Mouse (Mus musculus) cerebellum, postnatal 10 days (tissue): ENCODE data around the gene Chst14.

Experiments
- DNase-seq, 2 experiments: peaks; one replicate each; pipeline ENCODE4 v3.0.0; 2021; ENCODE audit warnings: mixed read lengths in 2 of 2

Chst14 gene

DNA sequence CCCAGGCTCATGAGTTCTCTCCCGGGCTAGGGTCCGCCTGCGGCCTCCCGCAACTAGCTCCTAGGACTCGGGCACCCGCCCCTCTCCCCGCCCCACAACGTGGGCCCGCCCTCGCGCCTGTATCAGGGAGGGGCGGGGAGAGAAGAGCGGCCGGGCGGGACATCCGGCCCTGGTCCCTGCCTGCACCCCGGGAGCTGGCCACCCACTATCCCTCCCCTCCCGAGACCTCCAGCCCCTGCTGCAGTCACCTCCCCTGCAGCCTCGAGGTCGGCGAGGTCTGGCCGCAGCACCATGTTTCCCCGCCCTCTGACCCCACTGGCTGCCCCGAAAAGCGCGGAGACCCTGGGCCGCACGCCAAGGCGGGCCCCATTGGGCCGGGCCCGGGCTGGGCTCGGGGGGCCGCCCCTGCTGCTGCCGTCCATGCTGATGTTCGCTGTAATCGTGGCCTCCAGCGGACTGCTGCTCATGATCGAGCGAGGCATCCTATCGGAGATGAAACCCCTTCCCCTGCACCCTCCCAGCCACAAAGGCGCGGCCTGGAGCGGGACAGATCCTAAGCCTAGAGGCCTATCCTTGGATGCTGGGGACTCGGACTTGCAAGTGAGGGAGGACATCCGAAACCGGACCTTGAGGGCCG, at the start of gene Chst14:
Gene Chst14, plus strand, starts transcription at position 136 of the 637 bp plus-strand sequence.
- peak; percentile 56 to 74 for DNase-seq

DNA sequence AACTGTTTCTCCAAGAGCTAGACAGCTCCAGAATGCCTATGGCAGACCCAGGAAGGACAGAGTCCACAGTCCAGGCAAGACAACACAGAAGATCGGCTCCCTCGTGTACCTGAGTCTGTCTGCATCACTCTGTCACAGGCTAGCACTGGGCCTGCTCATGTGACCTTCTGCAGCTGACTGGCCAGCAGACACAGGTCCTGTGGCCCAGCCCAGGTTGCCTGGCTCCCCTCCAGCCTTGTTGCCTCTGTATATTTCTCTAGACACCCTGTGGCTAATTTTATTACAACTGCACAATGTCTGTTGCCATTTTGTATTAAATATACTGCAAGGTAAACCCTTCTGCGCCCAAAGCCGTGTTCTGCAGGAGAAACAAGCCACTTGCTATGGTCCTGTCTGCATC, 45.3 kb upstream of the Chst14 start:
- no peak for DNase-seq

DNA sequence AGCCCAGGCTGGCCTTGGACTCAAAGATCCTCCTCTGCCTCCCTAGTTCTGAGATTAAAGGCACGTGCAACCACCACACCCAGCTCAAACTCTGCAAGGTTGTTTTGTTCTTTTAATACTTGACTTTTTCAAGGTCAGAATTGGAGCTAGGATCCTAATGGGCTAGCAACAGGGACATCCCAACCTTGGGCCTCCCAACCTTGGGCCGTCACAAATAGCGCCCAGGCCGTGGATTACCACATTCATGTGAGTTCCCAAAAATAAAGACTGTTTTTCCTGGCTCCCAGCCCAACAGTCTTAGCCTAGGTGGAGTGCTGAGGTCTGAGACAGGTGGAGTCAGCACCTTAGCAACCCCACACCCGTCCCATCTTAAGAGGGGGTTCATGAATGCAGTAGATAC, 44.3 kb upstream of the Chst14 start:
- DNase-seq: no peak

DNA sequence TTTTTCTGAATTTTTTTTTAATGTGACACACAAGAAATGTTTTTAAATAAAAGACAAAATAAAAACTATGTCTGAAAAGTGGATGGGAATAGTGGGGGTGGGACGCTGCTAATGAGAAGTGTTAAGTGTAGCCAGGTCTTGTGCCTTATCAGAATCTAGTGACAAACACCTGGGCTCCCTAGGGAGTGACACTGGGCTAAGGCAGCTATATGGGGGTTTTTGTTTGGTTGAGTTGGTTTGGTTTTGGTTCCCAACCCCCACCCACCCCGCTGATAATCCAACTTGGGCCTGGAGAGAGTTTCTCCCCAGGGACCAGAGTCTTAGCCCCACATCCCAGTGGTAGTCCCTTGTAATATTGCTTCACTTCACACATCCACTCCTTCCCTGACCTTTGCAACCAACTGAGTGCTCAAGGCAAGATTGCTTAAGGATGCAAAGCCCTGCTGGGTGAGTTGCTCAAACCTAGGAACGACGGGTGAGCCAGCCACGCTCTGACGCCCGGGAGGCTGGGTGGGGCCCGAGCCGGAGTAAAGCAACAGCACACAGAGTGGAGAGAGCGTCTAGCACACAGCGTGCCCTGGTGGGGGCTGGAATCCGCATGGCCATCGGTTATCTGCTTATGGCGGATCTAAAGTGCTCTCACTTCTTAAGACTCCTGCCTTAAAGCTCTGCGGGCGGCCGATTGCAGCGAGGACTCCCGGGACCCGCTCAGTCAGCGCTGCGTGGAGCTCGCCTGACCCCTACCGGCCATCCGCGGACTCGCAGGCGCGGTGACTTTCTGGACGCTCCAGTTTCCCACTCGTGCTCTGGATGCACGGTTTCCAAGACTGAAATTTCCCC, 43.2 kb upstream of the Chst14 start:
- DNase-seq: peak; percentile 91 to 93

DNA sequence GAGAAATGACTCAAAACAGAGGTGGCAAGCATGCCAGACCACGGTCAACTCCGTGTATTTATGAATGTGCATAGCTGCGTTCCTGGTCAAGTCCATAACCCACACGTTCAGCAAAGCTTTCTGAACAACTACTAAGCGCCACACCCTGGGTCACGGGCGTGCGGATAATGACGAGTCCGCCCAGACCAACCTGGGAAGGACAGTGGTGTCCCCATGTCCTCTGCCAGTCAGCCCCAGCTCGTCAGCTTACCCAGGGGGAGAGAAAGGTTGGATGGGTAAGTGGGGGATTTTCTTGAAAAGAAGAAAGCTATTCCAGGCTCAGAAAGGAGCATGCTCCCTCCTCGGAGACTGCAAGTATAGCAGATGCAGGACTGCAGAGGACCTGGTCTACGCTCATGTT, 38.9 kb upstream of the Chst14 start:
- DNase-seq: no peak

DNA sequence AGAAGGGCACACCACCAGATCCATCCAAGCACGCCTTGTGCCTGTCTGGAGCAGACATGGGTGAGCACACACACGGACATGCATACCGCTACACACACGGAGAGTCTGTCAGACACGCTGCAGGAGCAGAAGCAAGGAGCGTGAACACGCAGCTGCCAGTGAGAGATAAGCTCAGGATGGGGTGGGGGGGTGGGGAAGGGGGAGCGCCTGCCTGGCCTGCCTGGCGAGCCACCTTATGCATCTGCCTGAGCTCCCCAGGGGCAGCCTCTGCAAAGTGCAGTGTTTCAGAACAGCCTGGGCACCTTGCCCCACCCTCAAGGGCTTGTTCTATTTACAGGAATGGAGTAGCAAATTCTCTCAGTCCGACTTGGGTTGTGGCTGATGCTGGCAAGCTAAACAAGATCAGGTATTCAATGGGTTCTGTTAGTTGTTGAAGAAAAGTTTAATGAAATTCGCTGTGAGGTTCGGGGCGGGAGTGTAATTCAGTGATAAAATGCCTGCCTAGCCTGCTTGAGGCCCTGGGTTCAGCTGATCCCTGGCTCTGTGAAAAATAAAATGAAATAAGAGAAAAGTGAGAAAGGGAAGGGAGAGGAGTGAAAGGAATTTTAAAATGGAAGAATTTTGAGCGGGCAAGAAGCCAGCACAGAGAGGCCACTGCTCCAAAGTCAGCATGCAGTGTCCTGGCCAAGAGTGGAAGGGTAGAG, 38.3 kb upstream of the Chst14 start:
- no peak for DNase-seq

DNA sequence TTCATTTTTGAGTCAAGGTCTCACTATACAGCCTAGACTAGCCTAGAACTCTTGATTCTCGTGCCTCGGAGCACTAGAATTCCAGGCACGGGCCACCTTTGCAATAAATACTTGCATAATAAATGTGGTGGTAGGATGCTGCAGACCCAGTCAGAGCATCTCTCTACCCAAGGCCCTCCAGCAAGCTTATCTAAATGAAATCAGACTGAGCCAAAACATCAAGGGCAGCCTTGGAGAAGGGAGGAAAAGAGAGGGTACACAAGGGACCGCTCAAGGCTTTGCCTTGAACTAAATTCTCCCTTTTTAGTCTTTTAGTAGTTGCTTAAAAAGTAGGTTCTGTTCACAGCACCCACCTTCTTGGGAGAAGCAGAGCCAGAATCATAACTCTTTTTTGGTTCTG, 35.1 kb upstream of the Chst14 start:
- no peak for DNase-seq

DNA sequence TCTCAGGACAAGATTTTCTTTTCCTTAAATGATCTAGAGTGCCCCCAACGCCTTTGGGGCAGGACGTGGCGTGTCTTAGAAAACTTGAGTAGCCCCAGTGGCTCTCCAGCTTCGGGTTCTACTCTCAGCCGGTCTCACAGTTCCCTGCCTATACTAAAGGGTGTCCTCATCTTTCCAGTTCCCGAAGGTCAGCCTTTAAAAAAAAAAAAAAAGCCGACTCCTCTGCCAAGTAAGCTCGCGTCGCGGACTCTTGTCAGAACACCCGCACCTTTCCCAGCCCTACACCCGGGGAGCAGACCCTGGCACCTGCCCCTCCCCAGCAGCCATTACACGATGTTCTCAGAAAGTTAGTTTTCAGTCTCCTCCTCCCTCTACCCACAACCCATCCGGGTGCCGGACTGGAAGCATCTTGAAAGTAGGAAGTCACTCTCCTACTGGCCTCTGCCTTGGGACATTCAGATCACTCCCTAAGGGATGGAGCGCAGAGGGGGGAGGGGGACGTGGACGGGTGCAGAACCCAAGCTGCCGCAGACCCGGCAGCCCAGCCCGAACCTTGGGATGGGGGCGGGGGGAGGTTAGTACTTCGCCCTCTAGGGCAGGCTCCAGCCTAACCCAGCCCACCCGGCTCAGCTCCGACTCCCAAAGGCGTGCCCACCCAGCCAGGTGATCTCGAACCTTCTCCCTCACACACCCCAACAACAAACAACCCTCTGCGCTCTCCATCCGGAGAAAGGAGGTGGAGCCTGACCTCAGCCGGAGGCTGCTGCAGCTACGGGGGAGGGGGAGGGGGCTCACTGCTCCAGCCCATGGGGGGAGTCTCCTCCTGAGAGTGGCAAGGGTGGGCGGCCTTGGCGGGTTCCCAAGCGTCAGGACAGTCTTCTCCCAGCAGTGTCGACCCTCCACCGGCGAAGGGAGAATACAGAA, 30.0 kb upstream of the Chst14 start:
- DNase-seq: peak; percentile 69 to 71

DNA sequence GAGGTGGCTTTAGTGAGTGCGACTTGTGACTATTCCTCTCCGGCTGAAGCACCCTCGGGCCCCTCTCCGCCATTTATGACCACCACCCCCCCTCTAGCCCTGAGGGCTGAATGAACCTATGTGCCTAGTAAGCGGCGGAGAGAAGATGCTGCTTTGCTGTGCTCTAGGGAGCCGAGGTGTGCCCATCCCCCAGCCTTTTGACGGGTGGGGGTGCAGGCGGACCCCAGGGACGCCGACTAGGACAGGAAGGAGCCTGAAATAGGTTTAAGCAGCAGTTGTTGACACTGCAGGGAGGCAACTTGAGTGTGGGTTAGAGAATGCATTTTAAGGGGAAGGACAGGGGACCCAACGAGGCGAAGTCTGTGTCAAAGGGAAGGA, 29.4 kb upstream of the Chst14 start:
- DNase-seq: peak; percentile 42 to 56

DNA sequence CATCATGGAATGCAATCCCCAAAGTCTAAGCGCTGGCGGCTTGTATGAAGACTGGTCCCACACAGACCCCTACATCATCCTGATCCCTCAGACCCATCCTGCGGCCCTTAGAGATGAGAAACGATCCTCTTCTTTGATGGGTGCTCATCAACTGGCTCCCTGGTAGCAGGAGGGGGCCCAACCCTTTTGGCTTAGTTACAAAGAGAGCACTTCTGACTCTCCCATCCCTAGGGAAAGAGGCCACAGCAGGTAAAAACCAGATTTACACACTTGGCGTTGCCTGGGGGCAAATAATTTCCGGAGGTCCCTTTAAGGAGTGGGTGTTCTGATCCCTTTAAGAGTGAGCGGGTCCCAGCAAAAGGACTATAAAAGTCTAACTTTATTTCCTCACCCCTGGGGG, 28.9 kb upstream of the Chst14 start:
- DNase-seq: peak; percentile 26 to 36

DNA sequence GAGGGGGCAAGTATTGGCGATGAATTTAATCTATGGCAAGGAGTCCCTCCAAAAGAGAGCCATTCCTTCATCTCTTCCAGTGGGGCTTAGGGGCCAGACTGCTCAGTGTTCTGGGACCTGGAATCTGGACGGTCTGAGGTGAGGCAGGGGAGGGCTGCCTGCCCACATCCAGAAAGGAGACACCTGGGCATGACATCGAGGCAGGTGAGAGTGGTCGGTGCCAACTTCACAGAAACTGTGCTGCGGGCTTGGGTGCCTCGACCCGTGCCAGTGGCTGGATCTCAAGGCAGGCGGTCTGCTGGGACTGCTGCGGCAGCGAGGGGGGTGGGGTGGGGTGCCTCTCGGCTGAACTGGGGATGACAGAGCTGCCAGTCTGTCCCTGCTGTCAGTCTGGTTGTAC, 28.5 kb upstream of the Chst14 start:
- DNase-seq: no peak

DNA sequence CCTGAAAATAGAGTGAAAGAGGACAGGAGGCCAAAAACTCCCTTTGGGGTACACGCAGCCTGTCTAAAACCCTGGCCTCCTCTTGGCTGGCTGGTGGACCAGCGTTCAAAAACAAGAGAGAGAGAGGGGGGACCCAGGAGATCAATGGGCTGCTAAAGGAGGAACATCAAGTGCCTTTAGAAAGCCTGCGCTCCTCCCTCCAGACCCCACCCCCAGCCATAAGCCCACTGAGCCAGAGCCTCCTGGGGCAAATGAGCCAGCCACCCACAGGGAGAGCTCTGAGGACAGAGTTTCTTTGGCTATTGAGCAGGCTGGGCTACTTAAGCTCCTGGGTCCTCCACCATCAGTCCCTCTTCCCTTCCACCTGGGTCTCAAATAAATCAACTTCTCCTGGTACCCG, 27.5 kb upstream of the Chst14 start:
- DNase-seq: no peak

DNA sequence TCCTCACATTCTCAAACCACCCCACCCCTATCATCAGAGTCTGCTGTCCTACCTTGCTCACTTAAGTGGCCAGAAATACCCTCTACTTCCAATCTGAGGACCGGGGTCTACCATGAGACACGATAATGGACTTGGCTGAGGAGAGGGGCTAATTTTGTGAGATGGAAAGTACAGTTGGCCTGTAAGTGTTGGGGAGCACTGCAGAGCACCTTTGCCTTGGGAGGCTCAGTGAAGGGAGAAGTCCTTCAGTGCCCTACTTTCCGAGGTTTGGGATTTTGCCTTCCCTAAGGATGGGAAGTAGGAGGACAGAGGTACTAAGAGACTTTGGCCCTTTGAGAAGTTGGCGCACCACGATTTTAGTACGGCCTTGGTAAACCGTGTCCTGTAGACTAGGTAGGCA, 27.0 kb upstream of the Chst14 start:
- DNase-seq: no peak

DNA sequence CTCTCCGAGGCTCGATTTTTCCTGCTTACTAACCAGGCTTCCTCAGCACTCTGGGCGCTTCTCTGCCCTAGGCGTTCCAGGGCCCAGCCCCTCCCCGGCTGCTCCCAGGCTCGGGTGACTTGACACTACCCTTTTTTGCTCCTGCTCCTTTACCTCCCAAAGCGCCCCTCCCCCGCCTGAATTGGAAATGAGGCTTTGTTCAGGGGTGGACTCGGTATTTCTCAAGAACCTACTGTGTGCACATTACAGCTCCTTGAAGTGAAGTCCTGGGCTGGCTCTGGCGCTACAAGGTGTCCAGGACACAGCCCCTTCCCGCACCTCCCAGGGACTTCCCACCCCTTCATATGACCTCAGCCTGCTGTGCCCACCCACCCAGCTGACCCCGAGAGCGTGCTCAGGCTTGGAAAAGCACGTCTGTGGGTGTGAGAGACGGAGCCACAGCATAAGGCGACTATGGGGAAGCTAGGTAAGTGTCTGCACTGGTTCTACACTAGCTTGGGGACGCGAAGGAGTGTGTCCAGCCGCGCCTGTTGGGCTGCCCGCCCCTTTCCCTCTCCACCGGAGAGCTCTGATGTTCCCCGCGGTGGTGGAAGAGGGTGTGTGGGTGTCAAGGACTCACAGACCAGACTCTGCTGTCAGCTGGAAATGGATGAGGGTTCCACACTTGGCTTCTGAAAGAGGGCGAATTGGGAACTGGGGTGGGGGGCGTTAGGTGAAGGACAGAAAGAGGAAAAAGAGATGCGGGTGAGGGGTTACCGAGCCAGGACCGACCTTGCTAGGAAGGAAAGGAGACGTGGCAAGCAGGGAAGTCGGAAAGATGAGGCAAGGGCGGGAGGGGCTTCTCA, 26.1 kb upstream of the Chst14 start, which contains the start of gene Bahd1:
Gene Bahd1, plus strand, starts transcription at position 397 of the 845 bp plus-strand sequence.
- DNase-seq: peak; percentile 55 to 56

DNA sequence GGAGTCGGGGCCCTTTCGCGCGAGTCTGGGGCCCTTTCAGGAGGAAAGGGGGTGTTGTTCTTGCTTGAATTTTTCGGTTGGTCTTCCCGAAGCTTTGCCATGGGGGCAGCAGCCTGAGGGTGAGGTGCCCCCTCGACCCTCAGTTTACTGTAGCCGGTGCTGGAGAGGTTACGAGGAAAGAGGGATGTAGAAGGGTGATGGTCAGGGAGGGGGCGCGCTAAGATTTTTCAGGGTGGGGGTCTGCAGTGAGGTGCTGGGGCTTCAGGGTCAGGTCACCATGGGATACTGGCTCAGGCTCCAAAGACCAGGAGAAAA, 25.5 kb upstream of the Chst14 start:
- DNase-seq: no peak

DNA sequence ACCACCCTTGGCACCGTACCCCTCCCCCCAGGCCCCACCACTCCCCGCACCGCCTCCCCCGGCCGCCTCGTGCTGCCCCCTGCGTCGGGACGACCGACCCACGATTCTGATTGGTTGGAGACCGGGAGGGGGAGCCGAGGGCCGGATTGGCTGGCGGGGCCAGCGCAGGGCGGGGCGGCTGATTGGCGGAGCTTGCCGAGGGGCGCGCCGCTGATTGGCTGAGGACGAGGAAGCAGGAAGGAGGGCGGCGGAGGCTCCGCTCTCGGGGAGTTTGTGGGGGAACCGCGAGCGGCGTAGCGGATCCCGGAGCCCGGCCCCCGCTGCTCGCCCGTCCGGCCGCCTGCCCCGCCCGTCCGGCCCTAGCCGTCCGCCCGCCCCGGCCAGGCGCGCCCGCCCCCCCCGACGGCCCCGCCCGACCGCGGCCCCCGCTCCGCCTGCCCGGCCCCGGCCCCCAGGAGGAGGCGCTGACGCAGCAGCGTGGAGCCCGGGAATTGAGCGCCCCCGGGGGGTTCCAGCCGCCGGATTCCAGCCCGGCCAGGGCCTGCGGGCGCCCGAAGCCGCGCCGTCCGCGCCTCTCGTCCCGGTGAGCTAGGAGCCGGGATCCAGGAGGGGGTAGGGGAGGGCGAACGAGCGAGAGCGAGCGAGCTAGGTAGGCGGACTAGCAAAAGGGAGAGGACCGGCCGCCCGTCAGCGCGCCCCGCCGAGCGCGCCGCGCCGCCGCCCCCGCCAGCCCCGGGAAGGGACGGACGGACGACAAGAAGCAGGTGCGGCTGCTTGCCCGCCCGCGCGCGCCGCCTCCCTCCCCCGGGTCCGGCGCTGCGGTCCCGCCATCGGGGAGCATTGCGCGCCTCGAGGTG, 24.9 kb upstream of the Chst14 start:
- DNase-seq: peak; percentile 99

DNA sequence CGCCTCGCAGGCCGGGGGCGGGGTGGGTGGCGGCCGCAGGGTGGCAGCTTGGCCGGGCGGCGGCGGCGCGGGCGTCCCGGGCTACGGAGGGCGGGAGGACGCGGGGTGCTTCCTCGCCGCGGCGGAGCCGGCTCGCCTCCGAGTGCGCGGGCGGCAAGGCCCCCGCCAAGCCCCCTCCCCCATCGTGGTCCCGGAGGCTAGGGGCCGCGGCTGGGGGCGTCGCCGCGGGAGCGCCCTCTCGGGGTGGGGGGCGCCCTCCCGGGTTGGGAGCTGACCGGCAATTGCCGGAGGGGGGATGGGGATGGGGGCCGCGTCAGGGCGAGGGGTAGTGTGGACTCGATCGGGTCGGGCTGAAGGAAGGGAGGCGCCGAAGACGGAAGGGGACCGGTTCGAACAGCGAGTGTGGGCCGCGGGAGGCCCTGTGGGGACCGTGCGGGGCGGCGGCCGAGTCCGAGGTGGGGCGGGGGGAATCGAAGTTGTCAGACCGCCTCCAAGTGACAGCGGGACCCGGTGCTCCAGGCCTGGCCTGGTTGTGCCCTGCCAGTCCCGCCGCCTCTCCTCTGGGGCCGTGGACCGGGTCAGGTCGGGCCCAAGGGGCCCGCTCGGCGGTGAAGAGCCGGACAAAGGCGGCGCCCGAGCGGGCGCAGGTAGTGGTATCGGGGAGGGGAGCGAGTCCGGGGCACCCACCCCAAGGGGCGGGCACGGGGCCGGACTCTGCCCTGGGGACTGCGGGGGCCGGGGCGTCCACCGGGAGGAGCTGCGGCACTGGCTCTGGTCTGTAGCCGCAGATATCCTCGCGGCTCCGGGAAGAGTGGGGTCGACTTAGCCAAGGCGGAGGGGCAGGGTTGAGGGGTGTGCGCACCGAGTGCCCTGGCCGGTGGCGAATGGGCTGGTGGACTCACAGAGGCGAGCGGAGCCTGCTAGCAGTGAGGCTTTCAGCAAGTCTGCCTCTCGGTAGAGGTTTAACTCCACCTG, 24.0 kb upstream of the Chst14 start:
- peak; percentile 69 to 72 for DNase-seq

DNA sequence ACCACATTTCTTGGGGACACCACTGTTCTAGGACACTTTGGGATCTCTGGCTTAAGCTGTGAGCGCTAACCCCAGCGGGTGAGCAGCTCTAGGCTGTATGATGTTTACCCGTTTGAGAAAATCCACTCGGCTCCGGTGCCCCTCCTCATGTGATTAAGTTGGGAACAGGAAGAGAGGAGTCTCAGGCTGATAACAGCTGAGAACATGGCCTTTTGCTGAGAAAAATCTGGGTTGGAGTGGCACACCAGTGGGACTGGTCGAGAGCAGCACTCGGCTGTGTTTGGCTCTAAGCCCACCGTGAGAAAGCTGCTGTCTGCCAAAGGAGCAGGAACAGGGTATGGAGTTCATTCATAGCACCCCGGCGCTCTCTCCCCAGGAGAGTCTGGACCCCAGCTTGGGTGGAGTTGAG, 23.0 kb upstream of the Chst14 start:
- peak; percentile 72 to 76 for DNase-seq

DNA sequence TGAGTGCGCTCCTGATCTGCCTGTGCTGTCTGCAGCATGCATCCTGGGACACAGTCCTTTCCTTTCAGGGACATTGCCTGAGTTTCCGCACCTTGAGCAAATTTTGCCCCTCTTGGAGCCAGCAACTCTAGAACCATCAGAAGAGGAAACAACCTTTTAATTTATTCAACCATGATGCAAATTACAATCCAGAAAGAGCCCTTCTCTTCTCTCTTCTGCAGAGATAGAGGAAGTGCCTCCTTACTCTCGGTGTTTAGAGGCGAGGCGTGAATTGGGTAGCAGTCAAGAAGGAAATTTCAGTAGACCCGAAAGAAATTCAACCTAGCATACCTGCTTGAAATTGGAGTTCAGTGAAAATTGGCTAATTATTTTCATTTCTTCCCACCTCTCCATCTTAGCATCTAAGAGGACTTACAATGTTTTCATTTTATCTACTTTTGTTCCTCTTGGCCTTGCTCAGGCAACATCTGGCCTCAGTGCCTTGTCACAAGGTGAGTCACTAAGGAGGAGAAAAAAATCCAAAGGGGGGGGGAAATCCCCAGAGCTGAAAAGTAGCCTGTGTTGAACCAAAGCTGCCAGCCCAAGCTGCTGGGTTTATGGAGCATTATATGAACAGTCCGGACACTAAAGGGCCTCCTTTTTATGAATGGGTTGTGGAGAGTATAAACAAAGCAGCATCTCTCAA, 20.7 kb upstream of the Chst14 start:
- no peak for DNase-seq
